Mouse (Mus musculus) testis, adult 2 months (tissue): ENCODE data around the gene Ppm1a.

Source experiments
- CTCF ChIP-seq: fragments of 200-500 bp; IDR thresholded peaks from 2 replicates; pipeline ENCODE4 v1.5.1; 2012; ENCODE audit warnings: low read depth, mild to moderate bottlenecking, inconsistent platforms, low read length, moderate library complexity; ENCODE audit not compliant: control insufficient read depth, insufficient read depth, insufficient replicate concordance
- POLR2A ChIP-seq: fragments of 200-500 bp; IDR thresholded peaks from 2 replicates; pipeline ENCODE4 v1.6.1; 2012; ENCODE audit warnings: low read depth, mild to moderate bottlenecking, inconsistent platforms, low read length, moderate library complexity; ENCODE audit not compliant: control insufficient read depth

- TF ChIP-seq CTCF (no peak), POLR2A (no peak)
Measured at GRCm38 (mm10) chr12:72723965-72724364, 33.3 kb upstream of the Ppm1a start.
